Mouse (Mus musculus): ENCODE results near the gene Setd4. TPM values are rescaled to one million over a fixed set of nuclear protein-coding genes. Genes with fewer than 3 reads are reported as not detected.

The Setd4 gene
- polyA plus RNA-seq, 1 experiment from 2014 or later = 18.6 TPM

DNA sequence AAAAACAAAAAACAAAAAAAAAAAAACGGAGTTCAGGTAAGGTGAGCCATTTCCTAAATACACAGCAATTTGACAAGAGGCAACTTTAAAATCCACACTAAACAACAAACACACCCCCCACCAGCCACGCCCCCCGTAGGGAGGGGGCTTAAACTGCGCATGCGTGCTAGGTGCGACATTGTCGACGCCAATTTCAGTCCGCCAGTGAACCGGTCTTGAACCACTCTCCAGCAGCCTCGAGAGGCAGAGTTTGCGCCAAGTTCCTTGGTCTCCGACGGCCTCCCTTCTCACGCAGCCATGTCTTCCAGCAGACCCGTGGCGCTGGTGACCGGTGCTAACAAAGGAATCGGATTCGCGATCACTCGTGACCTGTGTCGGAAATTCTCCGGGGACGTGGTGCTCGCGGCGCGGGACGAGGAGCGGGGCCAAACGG, 3.8 kb upstream of the Setd4 start:
- peak overlapping the region; percentile 86 for H3K27ac ChIP-seq
- no peak for ATAC-seq (ENCODE audit: low FRiP score)
- peak overlapping the region; percentile 60 for H3K4me3 ChIP-seq
- WGBS = under 1% methylated on average over 32 of the region's 32 CpGs
- peaks cover 29% of the 10 kb centered on the region for H3K36me3 ChIP-seq
- peaks cover 3% of the 10 kb centered on the region; the same call in 1 of the 2 replicates for H3K27me3 ChIP-seq
- H3K9me3 ChIP-seq = no peaks in the 10 kb centered on the region
- H3K9ac ChIP-seq = peak overlapping the region; percentile 88
- H3K4me1 ChIP-seq (replicated peaks) = peaks cover 38% of the 10 kb centered on the region
- peak overlapping the region; percentile 84 for H3K4me2 ChIP-seq

DNA sequence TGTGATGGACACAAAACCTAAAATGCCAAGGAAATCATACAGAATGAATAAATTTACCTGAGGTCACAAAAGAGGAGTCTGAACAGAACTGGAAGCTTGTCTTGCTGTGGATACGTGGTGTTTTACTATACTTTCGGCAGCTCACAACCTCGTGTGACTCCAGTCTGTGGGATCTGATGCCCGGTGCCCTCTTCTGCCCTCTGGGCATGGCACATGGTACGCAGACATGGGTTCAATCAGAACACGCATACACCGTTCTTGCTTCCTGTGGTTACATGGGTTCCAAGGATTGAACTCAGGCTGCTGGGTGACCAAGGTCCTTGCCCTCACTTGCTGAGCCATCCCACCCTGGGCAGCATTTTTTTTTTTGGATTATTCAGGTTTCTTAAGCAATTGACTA, 2.3 kb upstream of the Setd4 start:
- 90% methylated on average over 7 of the region's 7 CpGs for WGBS
- Histone ChIP-seq H3K36me3 (peaks cover 17% of the 10 kb centered on the region), H3K9me3 (no peaks in the 10 kb centered on the region), H3K4me3 (no peak overlapping the region), H3K27me3 (peaks cover 3% of the 10 kb centered on the region; the same call in 1 of the 2 replicates), H3K9ac (no peak overlapping the region), H3K27ac (no peak overlapping the region), H3K4me1 (replicated peaks) (peaks cover 39% of the 10 kb centered on the region), H3K4me2 (no peak overlapping the region)
- ATAC-seq (ENCODE audit: low FRiP score) = no peak

DNA sequence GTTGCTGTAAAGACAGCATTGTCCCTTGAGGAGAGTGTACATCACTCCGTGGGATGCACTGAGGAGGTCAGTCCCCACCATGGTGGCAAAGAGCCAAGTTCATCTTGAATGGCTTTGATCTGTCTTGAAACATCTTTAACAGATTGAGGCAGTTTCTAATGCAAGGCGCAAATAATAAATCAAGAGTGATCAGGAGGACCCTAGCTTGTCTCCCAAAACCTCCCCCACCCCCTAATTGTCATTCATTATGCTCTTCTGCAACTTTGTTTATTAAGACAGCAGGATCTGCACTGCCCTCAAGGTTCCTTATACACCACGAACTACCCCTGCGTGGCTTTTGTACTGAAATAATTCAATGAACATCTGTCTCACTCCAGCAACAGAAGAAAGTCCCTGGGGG, 1.7 kb upstream of the Setd4 start, which contains the start of gene Cbr1:
TSS of gene Cbr1 (plus strand) at position 301 of the 400 bp plus-strand sequence.
- Histone ChIP-seq H3K4me3 (peak within 1 kb of the TSS; percentile 63), H3K4me1 (replicated peaks) (peaks cover 38% of the 10 kb centered on the region)
- 60% methylated on average over 4 of the region's 4 CpGs for WGBS

DNA sequence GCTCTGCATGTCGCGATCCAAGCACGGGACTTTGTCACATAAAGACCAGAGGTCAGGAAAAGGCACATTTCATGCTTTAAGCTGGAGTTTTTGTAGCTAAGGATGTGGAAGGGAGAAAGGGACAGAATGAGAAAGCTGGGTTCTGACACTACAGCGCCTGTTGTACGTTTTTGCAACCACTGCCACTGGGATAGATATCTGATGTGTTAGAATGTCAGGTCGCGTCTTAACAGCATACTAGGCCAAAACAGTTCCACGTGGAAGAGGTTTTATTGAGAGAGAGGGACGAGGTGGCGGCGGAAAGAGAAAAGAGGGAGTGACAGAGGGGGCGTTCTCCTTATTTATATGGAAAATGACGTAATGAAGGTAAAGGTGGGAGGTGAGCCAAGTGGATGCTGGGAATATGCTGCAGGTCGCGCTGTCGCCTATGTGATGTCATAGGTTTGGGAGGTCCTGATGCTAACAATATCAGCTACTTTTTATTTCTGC, 662 bp upstream of the Setd4 start:
- peak overlapping the region; percentile 80 for H3K4me2 ChIP-seq
- 2% methylated on average over 16 of the region's 16 CpGs for WGBS

More for the DNA sequence above, 1.7 kb upstream of the Setd4 start, which contains the start of gene Cbr1:
- no peaks in the 10 kb centered on the region for H3K9me3 ChIP-seq
- peaks cover 3% of the 10 kb centered on the region; the same call in 1 of the 2 replicates for H3K27me3 ChIP-seq
- no peak for ATAC-seq (ENCODE audit: low FRiP score)
- H3K4me2 ChIP-seq = peak within 1 kb of the TSS; percentile 80
- H3K9ac ChIP-seq = peak within 1 kb of the TSS; percentile 79
- peak within 1 kb of the TSS; percentile 96 for H3K27ac ChIP-seq
- H3K36me3 ChIP-seq = peaks cover 11% of the 10 kb centered on the region

DNA sequence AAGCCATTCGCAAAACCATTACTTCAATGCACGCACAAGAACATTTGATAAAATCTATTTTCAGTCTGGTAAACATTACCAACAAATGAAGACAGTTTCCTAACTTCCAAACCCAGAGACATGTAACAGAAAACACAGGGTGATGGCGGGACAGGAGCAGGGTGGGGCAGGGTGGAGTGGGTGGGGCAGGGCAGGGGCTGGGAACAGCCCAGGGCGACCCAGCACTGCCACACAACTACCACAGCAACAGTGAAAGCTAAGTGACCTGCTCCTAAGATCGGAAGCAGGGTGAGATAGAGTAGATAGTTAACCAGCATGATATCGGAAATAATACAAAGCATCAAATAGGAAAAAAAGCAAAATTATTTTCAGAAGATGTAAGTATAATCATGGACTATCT, 4.4 kb downstream of the Setd4 start:
- peaks cover 41% of the 10 kb centered on the region for H3K36me3 ChIP-seq
- no peak for ATAC-seq (ENCODE audit: low FRiP score)
- H3K27ac ChIP-seq = no peak overlapping the region
- H3K4me1 ChIP-seq (replicated peaks) = peaks cover 7% of the 10 kb centered on the region
- no peaks in the 10 kb centered on the region for H3K27me3 ChIP-seq
- no peak overlapping the region for H3K9ac ChIP-seq
- no peaks in the 10 kb centered on the region for H3K9me3 ChIP-seq
- no peak overlapping the region for H3K4me3 ChIP-seq
- 92% methylated on average over 6 of the region's 6 CpGs for WGBS
- H3K4me2 ChIP-seq = no peak overlapping the region

More for the DNA sequence above, 662 bp upstream of the Setd4 start:
- peaks cover 30% of the 10 kb centered on the region for H3K4me1 ChIP-seq (replicated peaks)
- H3K27me3 ChIP-seq = peaks cover 3% of the 10 kb centered on the region; the same call in 1 of the 2 replicates
- peak overlapping the region; percentile 96 for H3K27ac ChIP-seq
- H3K9ac ChIP-seq = peak overlapping the region; percentile 79
- peaks cover 2% of the 10 kb centered on the region; the same call in 1 of the 2 replicates for H3K36me3 ChIP-seq
- ATAC-seq (ENCODE audit: low FRiP score) = no peak
- no peaks in the 10 kb centered on the region for H3K9me3 ChIP-seq
- H3K4me3 ChIP-seq = peak overlapping the region; percentile 63

DNA sequence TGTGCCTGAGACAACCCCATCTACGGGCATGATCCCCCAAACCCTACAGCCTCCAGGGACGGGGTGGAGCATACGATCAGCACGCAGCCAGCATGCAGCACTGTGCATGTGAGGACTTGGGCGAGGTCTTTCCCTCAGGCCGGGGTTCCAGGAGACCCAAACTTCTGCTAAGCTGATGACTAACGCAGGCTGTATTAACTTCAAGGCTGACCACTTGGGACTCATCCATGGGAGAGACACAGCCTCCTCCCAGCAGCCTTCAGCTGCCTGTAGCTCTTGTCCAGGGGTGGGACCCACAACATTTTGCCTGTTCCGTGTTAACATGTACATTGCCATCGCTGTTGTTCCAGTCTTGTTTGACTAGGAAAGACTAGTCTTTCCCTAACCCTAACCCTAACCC, 6.3 kb downstream of the Setd4 start:
- Histone ChIP-seq H3K4me2 (no peak overlapping the region), H3K4me1 (replicated peaks) (no peaks in the 10 kb centered on the region), H3K9me3 (no peaks in the 10 kb centered on the region), H3K27me3 (no peaks in the 10 kb centered on the region), H3K9ac (no peak overlapping the region), H3K4me3 (no peak overlapping the region), H3K36me3 (peaks cover 55% of the 10 kb centered on the region), H3K27ac (no peak overlapping the region)
- 91% methylated on average over 9 of the region's 9 CpGs for WGBS
- ATAC-seq (ENCODE audit: low FRiP score) = no peak

DNA sequence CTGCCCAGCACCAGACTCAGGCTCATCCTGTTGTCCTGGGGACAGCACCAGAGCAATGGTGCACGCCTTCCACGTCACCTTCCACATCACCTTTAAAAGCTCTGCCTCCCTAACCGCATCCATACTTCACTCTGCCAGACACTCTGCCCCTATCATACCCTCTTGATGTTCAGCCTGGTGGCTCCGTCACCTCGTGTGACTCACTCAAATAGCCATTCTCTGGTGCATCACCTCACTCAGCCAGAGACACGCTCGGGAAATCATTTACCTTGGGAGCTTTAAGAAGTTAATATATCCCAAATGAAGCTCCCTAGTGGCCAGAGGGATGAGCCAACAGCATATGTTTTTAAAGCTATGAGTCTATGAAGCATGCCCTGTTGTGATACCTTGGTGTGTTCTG, 7.1 kb downstream of the Setd4 start:
- no peaks in the 10 kb centered on the region for H3K27me3 ChIP-seq
- no peak for ATAC-seq (ENCODE audit: low FRiP score)
- no peaks in the 10 kb centered on the region for H3K4me1 ChIP-seq (replicated peaks)
- no peak overlapping the region for H3K27ac ChIP-seq
- no peak overlapping the region for H3K9ac ChIP-seq
- 95% methylated on average over 7 of the region's 7 CpGs for WGBS
- H3K9me3 ChIP-seq = no peaks in the 10 kb centered on the region
- no peak overlapping the region for H3K4me3 ChIP-seq
- H3K4me2 ChIP-seq = no peak overlapping the region
- peaks cover 56% of the 10 kb centered on the region for H3K36me3 ChIP-seq

DNA sequence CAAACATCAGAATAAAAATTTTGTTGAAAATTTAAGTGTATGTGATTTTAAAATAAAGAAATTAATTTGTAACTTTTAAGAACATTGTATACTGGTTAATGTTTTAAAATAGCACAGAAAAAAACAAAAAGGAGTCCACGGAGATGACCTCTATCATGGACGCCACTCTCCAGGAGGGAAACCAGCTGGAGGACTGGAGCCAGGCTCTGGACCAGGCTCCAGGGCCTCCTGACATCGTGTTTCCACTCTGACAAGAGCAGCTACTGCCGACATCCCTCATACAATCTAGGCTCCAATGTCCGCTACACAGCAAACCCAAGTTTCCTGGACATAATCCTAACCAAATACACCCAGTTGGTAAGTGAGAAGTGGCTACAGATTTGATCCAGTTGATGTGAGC, 8.1 kb downstream of the Setd4 start:
- 88% methylated on average over 5 of the region's 5 CpGs for WGBS
- no peak for ATAC-seq (ENCODE audit: low FRiP score)
- H3K27me3 ChIP-seq = no peaks in the 10 kb centered on the region
- H3K4me1 ChIP-seq (replicated peaks) = no peaks in the 10 kb centered on the region
- no peak overlapping the region for H3K4me3 ChIP-seq
- no peak overlapping the region for H3K4me2 ChIP-seq
- no peak overlapping the region for H3K27ac ChIP-seq
- H3K9ac ChIP-seq = no peak overlapping the region
- H3K9me3 ChIP-seq = no peaks in the 10 kb centered on the region
- peaks cover 62% of the 10 kb centered on the region for H3K36me3 ChIP-seq

DNA sequence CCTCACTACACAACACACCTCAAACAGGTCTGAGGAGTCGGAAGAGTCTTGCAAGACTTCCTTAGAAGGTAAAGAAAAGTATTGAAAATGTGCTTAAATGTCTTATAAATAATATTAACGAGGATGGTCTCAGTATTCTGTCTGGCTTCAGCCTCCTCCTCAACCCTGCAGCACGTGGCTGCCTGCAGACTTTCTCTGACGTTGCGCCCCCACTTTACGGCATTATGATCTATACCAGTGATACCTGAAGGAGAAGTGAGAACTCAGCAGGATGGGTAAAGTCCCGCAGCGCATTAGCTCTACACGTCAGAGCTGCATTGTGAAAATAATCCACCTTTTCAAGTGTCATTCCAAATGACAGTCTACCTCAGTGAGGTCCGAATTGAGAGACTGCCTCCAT, 9.4 kb downstream of the Setd4 start:
- H3K9me3 ChIP-seq = no peaks in the 10 kb centered on the region
- no peak for ATAC-seq (ENCODE audit: low FRiP score)

DNA sequence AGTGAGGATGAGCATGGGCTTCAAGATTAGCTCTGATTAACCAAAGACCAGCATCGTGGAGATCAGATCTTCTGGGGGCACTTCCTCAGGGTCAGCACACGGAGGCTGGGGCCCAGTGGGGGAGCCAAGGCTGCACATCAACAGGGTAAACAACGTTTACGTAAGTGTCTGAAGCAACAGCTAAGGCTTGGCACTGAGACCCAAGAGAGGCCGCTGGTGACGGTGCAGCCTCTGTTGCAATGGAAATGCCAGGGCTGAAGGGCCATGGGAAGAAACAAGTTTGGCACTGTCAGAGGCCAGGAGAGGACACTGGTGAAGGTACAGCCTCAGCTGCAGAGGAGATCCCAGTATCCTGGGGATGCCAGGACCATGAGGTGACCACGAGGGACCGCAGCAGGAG, 10.5 kb downstream of the Setd4 start:
- no peak overlapping the region for H3K4me2 ChIP-seq
- no peaks in the 10 kb centered on the region for H3K27me3 ChIP-seq
- peaks cover 73% of the 10 kb centered on the region for H3K36me3 ChIP-seq
- 96% methylated on average over 8 of the region's 8 CpGs for WGBS
- no peaks in the 10 kb centered on the region for H3K4me1 ChIP-seq (replicated peaks)
- H3K4me3 ChIP-seq = no peak overlapping the region
- no peak overlapping the region for H3K9ac ChIP-seq
- no peak for ATAC-seq (ENCODE audit: low FRiP score)
- no peaks in the 10 kb centered on the region for H3K9me3 ChIP-seq
- H3K27ac ChIP-seq = no peak overlapping the region

More for the DNA sequence above, 9.4 kb downstream of the Setd4 start:
- Histone ChIP-seq H3K36me3 (peaks cover 75% of the 10 kb centered on the region), H3K27ac (no peak overlapping the region), H3K27me3 (no peaks in the 10 kb centered on the region), H3K4me2 (no peak overlapping the region), H3K4me3 (no peak overlapping the region), H3K9ac (no peak overlapping the region), H3K4me1 (replicated peaks) (no peaks in the 10 kb centered on the region)
- 91% methylated on average over 10 of the region's 10 CpGs for WGBS

DNA sequence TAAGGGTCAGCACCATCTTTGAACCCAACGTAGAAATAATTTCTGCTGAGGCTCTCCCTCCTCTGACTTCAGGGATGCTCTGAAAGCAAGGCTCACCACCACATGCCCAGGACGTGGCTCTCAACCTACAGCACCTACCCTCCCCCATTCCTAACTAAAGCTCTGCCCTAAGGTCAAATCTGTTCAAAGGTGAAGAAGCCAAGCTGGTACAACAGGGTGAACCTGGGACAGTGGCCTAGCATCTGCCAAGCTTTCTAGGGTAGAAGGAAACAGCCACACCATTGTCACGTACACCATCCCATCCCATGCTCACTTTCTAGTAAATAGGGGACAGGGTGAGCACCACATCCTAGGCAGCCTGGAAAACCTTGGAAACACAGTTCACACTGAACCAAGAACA, 11.2 kb downstream of the Setd4 start:
- Histone ChIP-seq H3K36me3 (peaks cover 72% of the 10 kb centered on the region), H3K27me3 (no peaks in the 10 kb centered on the region), H3K4me3 (no peak overlapping the region), H3K9ac (no peak overlapping the region), H3K4me1 (replicated peaks) (0 out of 2 replicates have a peak, but pooled peaks cover 6% of the 10 kb centered on the region), H3K4me2 (no peak overlapping the region), H3K27ac (no peak overlapping the region), H3K9me3 (no peaks in the 10 kb centered on the region)
- no peak for ATAC-seq (ENCODE audit: low FRiP score)
- 93% methylated on average over 3 of the region's 3 CpGs for WGBS

DNA sequence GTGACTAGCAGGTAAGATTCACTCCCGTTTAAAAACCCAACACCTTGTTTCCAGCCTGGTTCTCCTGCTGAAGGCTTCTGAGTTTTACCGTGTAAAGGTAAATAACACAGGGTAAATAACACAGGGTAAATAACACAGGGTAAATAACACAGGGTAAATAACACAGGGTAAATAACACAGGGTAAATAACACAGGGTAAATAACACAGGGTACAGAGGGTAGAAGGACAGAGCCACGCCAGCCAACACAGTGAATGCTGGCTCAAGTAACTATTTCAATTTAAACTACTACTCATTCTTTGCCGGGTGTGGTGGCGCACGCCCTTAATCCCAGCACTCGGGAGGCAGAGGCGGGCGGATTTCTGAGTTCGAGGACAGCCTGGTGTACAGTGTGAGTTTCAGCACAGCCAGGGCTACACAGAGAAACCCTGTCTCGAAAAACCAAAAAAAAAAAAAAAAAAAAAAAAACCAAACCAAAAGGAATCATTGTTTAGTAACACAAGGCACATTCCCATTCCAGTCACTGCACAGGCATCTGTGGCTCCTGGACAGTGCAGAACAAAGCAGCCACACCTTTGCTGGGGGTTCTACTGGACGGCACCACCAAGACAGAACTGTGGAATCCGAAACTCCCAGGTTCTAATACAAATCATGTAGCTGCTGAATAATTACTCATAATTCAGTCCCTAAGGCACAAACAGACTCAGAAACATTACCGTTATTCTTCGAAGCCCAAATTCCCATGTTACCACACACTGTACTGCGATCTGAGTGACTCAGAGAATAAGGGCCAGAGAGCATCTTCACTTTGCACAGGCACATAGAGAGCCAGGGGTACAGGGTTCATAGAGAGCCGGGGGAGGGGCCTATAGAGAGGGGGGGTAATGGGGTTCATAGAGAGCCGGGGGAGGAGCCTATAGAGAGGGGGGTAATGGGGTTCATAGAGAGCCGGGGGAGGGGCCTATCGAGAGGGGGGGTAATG, 12.1 kb downstream of the Setd4 start:
- ATAC-seq (ENCODE audit: low FRiP score) = no peak
- H3K9me3 ChIP-seq = no peaks in the 10 kb centered on the region
- WGBS = 94% methylated on average over 18 of the region's 20 CpGs
- no peak overlapping the region for H3K27ac ChIP-seq
- H3K27me3 ChIP-seq = no peaks in the 10 kb centered on the region
- peaks cover 70% of the 10 kb centered on the region for H3K36me3 ChIP-seq
- 0 out of 2 replicates have a peak, but pooled peaks cover 6% of the 10 kb centered on the region for H3K4me1 ChIP-seq (replicated peaks)
- H3K9ac ChIP-seq = no peak overlapping the region
- H3K4me2 ChIP-seq = no peak overlapping the region
- H3K4me3 ChIP-seq = no peak overlapping the region
